Mouse (Mus musculus) layer of hippocampus, adult 18-20 months (tissue): ENCODE measurements around the gene Htra1. TPM values are rescaled to one million over a fixed set of nuclear protein-coding genes. Genes with fewer than 3 reads are reported as not detected.

Source experiments
- DNase-seq, 2 experiments: peaks; one replicate each; pipeline ENCODE4 v3.0.0; 2022; ENCODE audit warnings: low spot score in 2 of 2
- total RNA-seq, 2 experiments: library from RNA; stranded (reverse); gene quantifications; 2 replicates each; pipeline ENCODE4 v1.2.3; 2021

Gene Htra1
- total RNA-seq, 2 experiments from 2014 or later, result 257 to 274 TPM

- peak; percentile 54 to 68 for DNase-seq
Observed at GRCm38 (mm10) chr7:130965909-130966365, 30.0 kb downstream of the Htra1 start.

- no peak for DNase-seq
Observed at GRCm38 (mm10) chr7:130966451-130966850, 30.5 kb downstream of the Htra1 start.

GRCm38 (mm10) chr7:130966876-130967275 lies 31.0 kb downstream of the Htra1 start:
- DNase-seq, result no peak

- DNase-seq, result no peak
Observed at GRCm38 (mm10) chr7:130967901-130968300, 32.0 kb downstream of the Htra1 start.

GRCm38 (mm10) chr7:130968537-130968936 lies 32.6 kb downstream of the Htra1 start:
- no peak for DNase-seq

GRCm38 (mm10) chr7:130969076-130969475 lies 33.2 kb downstream of the Htra1 start:
- peak in 1 of 2 experiments; percentile 42 for DNase-seq

GRCm38 (mm10) chr7:130969507-130969906 lies 33.6 kb downstream of the Htra1 start:
- no peak for DNase-seq

GRCm38 (mm10) chr7:130972767-130973166 lies 36.9 kb downstream of the Htra1 start:
- DNase-seq, result no peak

GRCm38 (mm10) chr7:130976305-130976935 lies 40.5 kb downstream of the Htra1 start:
- DNase-seq, result no peak

GRCm38 (mm10) chr7:130977794-130978521 lies 42.0 kb downstream of the Htra1 start:
- peak in 1 of 2 experiments; percentile 80 for DNase-seq

- no peak for DNase-seq
Observed at GRCm38 (mm10) chr7:130978545-130978944, 42.6 kb downstream of the Htra1 start.

- DNase-seq, result no peak
Observed at GRCm38 (mm10) chr7:130980130-130980529, 44.2 kb downstream of the Htra1 start.

- no peak for DNase-seq
Observed at GRCm38 (mm10) chr7:130982371-130982770, 46.5 kb downstream of the Htra1 start.

- DNase-seq, result no peak
Observed at GRCm38 (mm10) chr7:130982881-130983280, 47.0 kb downstream of the Htra1 start.

GRCm38 (mm10) chr7:130984294-130984693 lies 48.4 kb downstream of the Htra1 start:
- no peak for DNase-seq

GRCm38 (mm10) chr7:130985193-130985592 lies 49.3 kb downstream of the Htra1 start:
- DNase-seq, result no peak

GRCm38 (mm10) chr7:130985716-130986115 lies 49.8 kb downstream of the Htra1 start:
- no peak for DNase-seq

- no peak for DNase-seq
Observed at GRCm38 (mm10) chr7:130988146-130988545, 52.2 kb downstream of the Htra1 start.

- no peak for DNase-seq
Observed at GRCm38 (mm10) chr7:130989371-130989770, 53.5 kb downstream of the Htra1 start.

- no peak for DNase-seq
Observed at GRCm38 (mm10) chr7:130991174-130991789, 55.4 kb downstream of the Htra1 start.

GRCm38 (mm10) chr7:130993907-130994306 lies 58.0 kb downstream of the Htra1 start:
- DNase-seq, result peak in 1 of 2 experiments; percentile 46
